Mouse (Mus musculus) skeletal muscle tissue, adult 2 months (tissue): Measurements from ENCODE around the gene Lyg1.

Experiments used
- DNase-seq: peaks from one replicate; pipeline ENCODE4 v3.0.0-alpha.2; 2012; ENCODE audit warnings: low read depth, low spot score

Gene Lyg1

DNA sequence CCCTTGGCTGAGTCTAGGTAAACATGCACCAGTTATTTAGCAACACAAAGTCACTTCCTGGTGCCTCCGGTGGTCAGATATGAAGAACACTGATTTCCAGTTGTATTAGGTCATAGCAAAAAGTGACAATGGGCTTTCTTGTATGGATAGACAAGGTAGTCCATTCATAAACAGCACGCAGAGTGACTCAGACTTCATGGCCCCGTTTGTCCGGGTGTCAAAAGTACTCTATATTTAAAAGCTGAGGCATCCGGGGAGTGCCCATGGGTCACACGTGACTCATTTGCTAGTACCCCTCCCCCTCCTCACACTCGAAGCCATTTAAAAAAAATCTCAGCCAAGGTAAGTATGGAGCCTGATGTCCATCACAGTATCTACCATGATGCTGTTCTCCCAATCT, 2.8 kb downstream of the Lyg1 start:
- DNase-seq = no peak

GRCm38 (mm10) chr1:37948906-37949305, 8.7 kb downstream of the Lyg1 start:
- no peak for DNase-seq

- no peak for DNase-seq
Observed at GRCm38 (mm10) chr1:37931806-37932205, 25.8 kb downstream of the Lyg1 start.

GRCm38 (mm10) chr1:37925971-37926370, 31.6 kb downstream of the Lyg1 start:
- DNase-seq = no peak

- DNase-seq = no peak
Observed at GRCm38 (mm10) chr1:37922536-37922935, 35.0 kb downstream of the Lyg1 start.

- no peak for DNase-seq
Observed at GRCm38 (mm10) chr1:37918096-37918495, 39.5 kb downstream of the Lyg1 start.

- no peak for DNase-seq
Observed at GRCm38 (mm10) chr1:37917666-37918065, 39.9 kb downstream of the Lyg1 start.

- DNase-seq = no peak
Observed at GRCm38 (mm10) chr1:37916393-37916792, 41.2 kb downstream of the Lyg1 start, which contains the start of gene Lyg2. Lyg2 (minus strand) TSS chr1:37916493.

- no peak for DNase-seq
Observed at GRCm38 (mm10) chr1:37912751-37913150, 44.8 kb downstream of the Lyg1 start.

GRCm38 (mm10) chr1:37903178-37903577, 54.4 kb downstream of the Lyg1 start:
- DNase-seq = no peak

DNA sequence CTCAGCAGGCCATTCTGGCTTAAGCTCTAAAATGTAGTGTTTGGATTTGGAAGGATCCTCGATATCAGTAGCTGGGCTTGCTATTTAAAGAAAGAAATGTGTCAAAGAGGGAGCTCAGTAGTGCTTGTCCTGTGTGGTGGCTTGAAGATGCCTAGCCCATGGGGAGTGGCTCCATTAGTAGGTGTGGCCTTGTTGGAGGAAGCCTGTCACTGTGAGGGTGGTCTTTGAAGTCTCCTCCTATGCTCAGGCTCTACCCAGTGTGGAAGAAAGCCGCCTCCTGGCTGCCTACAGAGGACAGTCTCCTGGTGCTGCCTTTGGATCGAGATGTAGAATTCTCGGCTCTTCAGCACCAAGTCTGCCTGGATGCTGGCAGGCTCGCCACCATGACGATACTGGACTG, 57.3 kb downstream of the Lyg1 start:
- DNase-seq = no peak

- DNase-seq = no peak
Observed at GRCm38 (mm10) chr1:37899816-37900215, 57.7 kb downstream of the Lyg1 start.
